Mouse (Mus musculus) left cerebral cortex, adult 2 months (tissue): ENCODE measurements at regions not wholly inside any gene's neighbourhood (a gene's known extent, or its start where the extent isn't known, plus 50 kb on each side); places are given as distances from the start of the nearest gene placed in this dataset.

ENCODE experiments used
- DNase-seq, 2 experiments: peaks; one replicate each; pipeline ENCODE4 v3.0.0; 2021 to 2022; ENCODE audit warnings: low spot score in 2 of 2, mixed read lengths in 1 of 2; ENCODE audit errors: extremely low spot score in 1 of 2
- H3K27ac ChIP-seq: fragments of 200-600 bp; 2 replicates; pipeline ENCODE4 v1.8.1; 2022
- H3K4me3 ChIP-seq: fragments of 200-600 bp; 2 replicates; pipeline ENCODE4 v1.8.1; 2022
- CTCF ChIP-seq: fragments of 200-600 bp; IDR thresholded peaks from 2 replicates; pipeline ENCODE4 v1.8.1; 2022; ENCODE audit warnings: antibody characterized with exemption, mild to moderate bottlenecking, moderate library complexity
- intact Hi-C: fragments of 180-260 bp; cut with DNase I; formaldehyde crosslinking; loops from one replicate; pipeline ENCODE4 v1.15.1; 2025

DNA sequence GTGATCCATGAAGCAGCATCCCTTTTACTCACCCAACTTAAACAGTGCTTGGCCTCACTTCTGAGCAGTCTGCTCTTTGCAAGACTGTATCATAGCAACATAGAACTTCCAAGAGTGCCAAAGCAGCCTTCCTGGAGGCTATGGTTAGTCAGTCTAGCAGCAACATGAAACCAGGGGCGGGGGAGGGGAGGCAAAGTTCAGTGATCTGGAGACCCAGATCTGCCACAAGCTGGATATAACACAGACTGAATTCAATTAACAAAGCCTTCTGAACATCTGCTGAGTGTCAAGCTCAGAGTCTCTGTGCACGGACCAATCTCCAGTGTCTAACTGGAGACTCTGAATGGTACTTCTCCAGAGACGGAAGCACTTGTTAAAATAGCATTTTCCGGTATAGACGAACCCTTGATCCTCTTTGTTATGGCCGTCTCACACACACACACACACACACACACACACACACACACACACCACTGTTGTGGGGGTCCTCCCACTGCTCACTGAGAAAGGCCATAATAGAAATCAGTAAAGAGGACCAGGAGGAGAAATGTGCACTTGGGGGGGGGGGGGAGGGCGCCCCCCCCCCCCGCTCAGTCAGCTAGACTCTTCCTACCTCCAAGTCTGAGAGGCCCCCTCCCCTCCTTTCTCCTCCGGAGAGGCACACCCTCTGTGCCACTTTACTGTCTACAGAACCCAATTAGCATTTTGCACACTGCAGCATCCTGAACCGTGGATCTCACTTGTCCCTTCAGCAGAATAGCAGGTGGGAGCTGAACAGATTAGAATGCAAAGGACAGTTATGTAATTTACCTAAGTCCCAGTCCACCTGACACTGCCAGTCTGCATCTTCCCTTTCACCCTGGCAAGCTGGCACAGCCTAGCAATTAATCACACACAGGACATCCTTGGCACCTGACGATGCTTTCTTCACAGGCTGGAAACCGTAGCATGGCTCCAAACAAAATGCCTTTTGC lies 112.3 kb upstream of the Slc22a22 start:
- intact Hi-C loops, result no loop called here
- no peak for TF ChIP-seq CTCF
- Histone ChIP-seq H3K4me3 (no peak overlapping the region), H3K27ac (no peak overlapping the region)
- no peak for DNase-seq

DNA sequence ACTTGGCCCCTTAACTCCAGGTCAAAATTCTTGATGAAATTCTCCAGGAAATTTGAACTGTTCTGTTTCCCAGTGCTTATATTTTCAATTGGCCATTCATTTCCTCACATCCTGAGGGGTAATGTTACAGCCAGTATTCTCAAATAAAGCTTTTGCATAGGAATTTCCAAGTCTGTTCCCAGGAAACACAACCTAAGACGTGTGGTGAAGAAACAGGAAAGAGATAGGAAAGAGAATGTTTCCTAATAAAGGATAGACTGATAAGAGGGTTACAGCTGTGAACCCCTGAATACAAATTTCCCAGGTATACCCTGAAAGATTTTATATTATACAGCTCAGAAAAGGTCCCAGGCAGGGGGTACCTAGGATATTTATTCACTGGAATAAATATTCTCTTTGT lies 108.0 kb upstream of the Slc22a22 start:
- H3K4me3 ChIP-seq, result no peak overlapping the region
- intact Hi-C loops, result no loop called here
- no peak for DNase-seq
- H3K27ac ChIP-seq, result no peak overlapping the region
- TF ChIP-seq CTCF, result no peak

DNA sequence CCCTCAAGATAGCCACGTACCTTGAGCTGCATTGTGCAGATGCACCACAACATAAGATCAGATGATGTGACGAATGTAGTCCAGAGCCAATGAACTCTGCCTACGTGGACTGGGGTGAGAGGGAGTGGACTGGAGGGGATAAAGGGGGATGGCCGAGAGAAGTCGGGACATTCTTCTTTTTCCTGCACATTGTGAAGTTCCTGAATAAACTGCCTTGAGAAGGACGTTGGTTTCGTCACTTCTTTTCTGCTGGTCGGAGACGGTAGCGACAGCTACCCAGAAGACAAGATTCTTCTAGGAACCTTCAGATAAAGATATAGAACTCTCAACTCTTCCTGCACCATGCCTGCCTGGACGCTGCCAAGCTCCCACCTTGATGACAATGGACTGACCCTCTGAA lies 107.1 kb upstream of the Slc22a22 start:
- TF ChIP-seq CTCF, result no peak
- Histone ChIP-seq H3K4me3 (no peak overlapping the region), H3K27ac (no peak overlapping the region)
- no peak for DNase-seq
- intact Hi-C loops, result no loop called here

DNA sequence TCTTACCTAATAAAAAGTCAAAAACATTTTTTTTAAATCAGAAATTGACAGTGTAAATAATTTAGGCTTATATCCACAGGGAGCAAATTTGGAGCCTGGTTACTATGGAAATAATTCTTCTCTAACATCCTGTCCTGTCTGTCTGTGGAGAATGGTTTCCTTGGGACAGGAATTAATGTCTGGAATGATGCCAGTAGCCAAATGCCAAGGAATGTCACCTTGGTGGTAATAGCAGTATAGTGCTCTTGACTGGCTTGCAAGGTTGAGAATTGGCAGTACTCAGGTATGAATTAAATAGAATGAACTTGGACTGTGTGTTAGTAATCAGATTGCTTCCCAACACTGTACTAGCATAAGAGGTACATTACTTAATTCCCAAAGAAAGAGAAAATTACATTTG lies 103.8 kb upstream of the Slc22a22 start:
- H3K27ac ChIP-seq, result no peak overlapping the region

DNA sequence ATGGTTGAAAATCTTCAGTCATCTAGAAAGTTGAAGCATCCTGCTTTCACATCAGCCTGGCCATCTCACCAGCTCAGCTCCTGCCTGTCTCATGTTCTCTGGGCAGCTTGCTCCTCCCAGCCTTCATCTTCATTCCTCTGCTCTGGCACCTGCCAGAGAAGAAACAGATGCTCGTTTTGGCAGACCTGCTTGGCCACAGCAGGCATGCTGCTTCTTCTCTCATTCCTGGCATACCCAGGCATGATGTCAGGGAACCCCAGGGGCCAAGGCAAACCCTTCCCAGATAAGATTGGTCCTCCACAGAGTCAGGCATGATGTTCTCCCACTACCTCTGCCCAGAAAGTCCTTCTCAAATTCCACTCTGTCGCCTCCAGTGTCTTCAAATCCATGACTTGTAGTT lies 101.4 kb upstream of the Slc22a22 start:
- intact Hi-C loops, result no loop called here
- H3K4me3 ChIP-seq, result no peak overlapping the region
- no peak for DNase-seq
- no peak overlapping the region for H3K27ac ChIP-seq
- TF ChIP-seq CTCF, result no peak

More for the DNA sequence above, 103.8 kb upstream of the Slc22a22 start:
- intact Hi-C loops, result no loop called here
- no peak for TF ChIP-seq CTCF
- no peak for DNase-seq
- H3K4me3 ChIP-seq, result no peak overlapping the region

DNA sequence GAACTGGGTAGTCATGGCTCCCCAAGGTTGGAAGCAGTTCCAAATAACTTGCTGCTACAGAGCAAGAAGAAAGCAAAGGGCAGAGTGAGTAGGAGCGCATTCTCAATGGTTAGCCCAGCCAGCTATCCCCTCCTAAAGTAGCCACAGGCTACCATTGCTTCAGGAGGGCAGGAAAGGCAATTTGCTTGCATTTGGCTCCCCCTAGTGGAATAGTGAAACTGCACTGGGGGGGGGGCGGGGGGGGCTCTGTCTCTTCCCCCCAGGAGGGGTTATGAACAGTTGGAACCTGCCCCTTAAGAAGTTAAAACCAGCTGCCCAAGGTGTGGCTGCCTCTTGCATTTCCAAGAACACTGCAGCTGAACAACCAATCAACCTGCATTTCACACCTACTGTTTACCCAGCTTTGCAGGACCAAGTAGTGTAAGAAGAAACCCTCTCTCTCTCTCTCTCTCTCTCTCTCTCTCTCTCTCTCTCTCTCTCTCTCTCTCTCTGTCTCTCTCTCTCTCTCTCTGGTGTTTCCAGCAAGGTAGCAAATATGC lies 96.7 kb upstream of the Slc22a22 start:
- DNase-seq, result no peak
- intact Hi-C loops, result no loop called here
- no peak overlapping the region for H3K4me3 ChIP-seq
- peak; percentile 34 for TF ChIP-seq CTCF
- no peak overlapping the region for H3K27ac ChIP-seq

DNA sequence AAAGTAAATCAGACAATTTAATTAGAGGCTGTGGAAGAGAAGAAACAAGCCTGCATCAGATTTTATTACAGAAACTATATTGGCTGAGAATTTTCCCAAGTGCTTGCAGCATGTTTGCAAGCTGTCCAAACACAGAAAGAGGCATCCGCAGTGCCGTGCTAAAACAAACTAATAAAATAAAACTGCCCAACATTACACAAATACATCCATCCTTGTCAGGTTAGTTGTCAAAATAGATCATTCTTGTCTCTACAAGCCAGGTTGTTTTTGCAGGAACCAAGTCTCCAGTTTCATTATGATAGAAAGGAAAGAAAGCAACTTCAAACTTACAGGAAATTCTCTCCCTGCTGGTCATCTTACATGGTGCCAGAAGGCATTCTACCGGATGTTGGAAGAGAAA lies 95.0 kb upstream of the Slc22a22 start:
- H3K4me3 ChIP-seq, result no peak overlapping the region
- no peak overlapping the region for H3K27ac ChIP-seq
- no peak for TF ChIP-seq CTCF
- no peak for DNase-seq
- intact Hi-C loops, result no loop called here

DNA sequence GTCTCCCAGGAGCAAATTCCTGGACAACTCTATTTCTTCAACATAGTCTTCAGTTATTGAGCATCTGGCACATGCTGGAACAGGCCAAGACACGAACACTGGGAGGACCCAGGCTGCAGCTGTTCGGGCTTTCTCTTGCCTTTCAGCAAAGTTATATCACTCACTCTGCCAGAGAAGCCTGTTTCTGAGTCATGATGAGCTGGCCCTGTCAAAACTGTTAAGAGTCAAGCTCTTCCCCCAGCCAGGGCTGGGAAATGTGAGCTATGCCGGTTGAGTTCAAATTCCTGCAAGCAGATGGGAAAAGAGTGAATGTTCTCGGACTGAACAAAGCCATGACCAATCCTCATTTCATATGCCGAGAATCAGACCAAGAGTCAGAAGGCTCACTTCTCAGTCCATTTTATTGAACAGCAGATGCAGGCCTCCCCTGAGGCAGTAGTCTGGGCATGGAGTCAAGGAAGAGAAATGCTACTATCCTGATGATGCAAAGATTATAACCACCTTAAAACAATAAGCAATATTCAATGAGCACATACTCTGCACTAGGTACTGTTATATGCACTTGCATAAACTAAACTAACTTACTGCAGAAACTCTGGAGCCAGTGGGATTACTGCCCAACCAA lies 90.7 kb upstream of the Slc22a22 start:
- no peak for TF ChIP-seq CTCF
- Histone ChIP-seq H3K4me3 (no peak overlapping the region), H3K27ac (no peak overlapping the region)
- no peak for DNase-seq
- intact Hi-C loops, result no loop called here

DNA sequence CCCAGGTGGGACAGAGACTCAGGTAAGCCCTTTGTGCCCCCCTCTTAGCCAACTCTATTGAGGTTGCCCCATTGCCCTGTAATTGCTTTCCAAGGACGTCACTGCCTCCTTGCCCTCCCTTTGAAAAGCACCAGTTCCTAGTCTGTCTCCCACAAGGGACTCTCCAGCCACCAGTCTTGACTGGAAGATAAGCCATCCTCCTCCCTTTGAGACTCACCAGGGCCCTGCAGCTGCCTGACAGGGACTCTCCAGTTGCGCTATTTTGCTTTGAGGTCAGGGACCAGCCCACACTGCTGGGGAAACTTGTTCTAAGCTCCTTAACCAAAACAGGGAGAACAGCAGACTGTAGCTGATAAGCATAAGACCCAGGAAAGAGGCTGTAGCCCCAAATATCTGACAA lies 69.7 kb upstream of the Slc22a22 start:
- intact Hi-C loops, result no loop called here
- Histone ChIP-seq H3K4me3 (no peak overlapping the region), H3K27ac (no peak overlapping the region)
- no peak for DNase-seq
- TF ChIP-seq CTCF, result no peak

DNA sequence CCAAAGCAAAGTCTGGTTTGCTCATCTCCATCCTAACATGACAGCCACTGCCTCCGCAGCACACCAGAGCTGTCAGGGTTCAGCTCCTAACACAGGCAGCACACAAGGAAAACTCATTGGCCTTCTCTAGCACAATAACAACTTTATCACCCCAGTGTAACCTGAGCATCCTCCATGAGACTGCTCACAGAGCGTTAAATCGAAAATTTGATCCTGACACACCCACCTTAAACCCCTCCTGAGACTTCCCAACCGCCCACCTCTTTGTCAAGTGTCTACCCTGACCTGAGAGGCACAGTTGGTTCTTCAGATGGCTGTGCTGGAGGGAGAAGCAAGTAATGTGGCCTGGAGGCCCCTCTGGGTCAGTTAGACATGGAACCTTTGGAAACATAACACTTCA lies 67.7 kb upstream of the Slc22a22 start:
- intact Hi-C loops, result no loop called here
- Histone ChIP-seq H3K27ac (no peak overlapping the region), H3K4me3 (no peak overlapping the region)
- no peak for DNase-seq
- no peak for TF ChIP-seq CTCF

DNA sequence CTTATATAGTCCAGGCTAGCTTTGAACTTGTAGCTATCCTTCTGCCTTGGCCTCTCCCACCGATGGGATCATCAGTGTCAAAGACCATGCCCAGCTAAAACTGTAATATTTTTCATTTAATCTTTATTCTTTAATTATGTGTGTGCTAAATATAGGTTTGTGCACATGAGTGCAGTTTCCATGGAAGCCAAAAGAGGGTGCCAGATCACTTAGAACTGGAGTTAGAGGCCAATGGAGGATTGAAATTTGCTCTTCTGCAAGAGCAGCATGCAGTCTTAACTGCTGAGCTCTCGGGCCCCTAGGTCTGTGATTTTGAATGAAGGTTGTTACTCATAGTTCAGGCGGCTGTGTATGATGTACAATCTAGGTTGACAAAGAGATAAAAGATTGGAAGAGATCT lies 66.6 kb upstream of the Slc22a22 start:
- peak; percentile 56 for TF ChIP-seq CTCF
- intact Hi-C loops, result no loop called here
- H3K27ac ChIP-seq, result no peak overlapping the region
- H3K4me3 ChIP-seq, result no peak overlapping the region
- peak; percentile 13 to 35 for DNase-seq

DNA sequence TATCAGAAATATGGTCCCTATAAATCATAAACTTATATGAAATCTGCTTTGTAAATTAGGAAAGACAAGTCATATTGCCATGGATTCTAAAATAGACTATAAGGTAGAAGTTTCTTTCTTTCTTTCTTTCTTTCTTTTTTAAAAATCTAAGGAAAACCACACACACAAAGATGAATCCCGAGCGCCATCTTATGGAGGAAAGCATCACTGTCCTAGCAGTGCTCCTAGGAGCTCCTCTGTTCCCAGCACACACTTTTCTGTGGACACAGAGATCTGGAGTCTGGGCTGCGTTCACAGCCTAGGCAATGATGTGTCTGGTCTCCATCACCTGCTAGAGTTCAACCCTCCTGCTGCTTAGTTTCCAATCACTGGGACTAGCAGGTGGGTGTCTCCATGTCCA lies 65.2 kb upstream of the Slc22a22 start:
- TF ChIP-seq CTCF, result peak; percentile 59
- DNase-seq, result peak; percentile 12 to 22
- intact Hi-C loops, result no loop called here

More for the DNA sequence above, 65.2 kb upstream of the Slc22a22 start:
- no peak overlapping the region for H3K27ac ChIP-seq
- H3K4me3 ChIP-seq, result no peak overlapping the region
